Mouse (Mus musculus): Measurements from ENCODE around the gene Gm11627.
A peak's percentile ranks its signal among the peaks of the same experiment; 100 is the strongest.

- TF ChIP-seq CTCF (IDR thresholded peaks at IDR 0.05; ENCODE audit: control insufficient read depth, insufficient read depth, low read length) (peak; percentile 85), POLR2A (IDR thresholded peaks at IDR 0.05; ENCODE audit: borderline replicate concordance, control insufficient read depth, low read depth, low read length) (no peak)
These were observed 6.2 kb downstream of the Gm11627 start for GRCm38 (mm10) chr11:102572866-102573663.
